Mouse (Mus musculus) forebrain, embryonic 12.5 days (tissue): Measurements from ENCODE around the gene Rad18. TPM values are rescaled to one million over a fixed set of nuclear protein-coding genes. Genes with fewer than 3 reads are reported as not detected.
"Not testable (repeated sequence)": the region's sequence is repeated elsewhere in the genome, so short reads cannot be mapped to it uniquely, and the experiment has no call there.

ENCODE experiments used
- ATAC-seq: fragments of 200-750 bp; cut with Nextera tagmentation; 2 replicates; pipeline ENCODE4 v1.8.0; 2017; ENCODE audit warnings: moderate TSS enrichment; ENCODE audit not compliant: low FRiP score
- H3K27ac ChIP-seq: fragments of 300-500 bp; sonication (generic); 2 replicates; pipeline ENCODE4 v1.5.1; 2016; ENCODE audit warnings: mild to moderate bottlenecking
- H3K27me3 ChIP-seq: fragments of 300-500 bp; sonication (generic); 2 replicates; pipeline ENCODE4 v1.6.1; 2016; ENCODE audit warnings: mild to moderate bottlenecking
- H3K36me3 ChIP-seq: fragments of 300-500 bp; sonication (generic); replicated peaks from 2 replicates; pipeline ENCODE4 v1.6.1; 2016; ENCODE audit warnings: mild to moderate bottlenecking
- H3K4me1 ChIP-seq: fragments of 300-500 bp; sonication (generic); 2 replicates; pipeline ENCODE4 v1.6.1; 2016
- H3K4me2 ChIP-seq: fragments of 300-500 bp; sonication (generic); 2 replicates; pipeline ENCODE4 v1.6.1; 2016; ENCODE audit warnings: mild to moderate bottlenecking, moderate library complexity
- H3K4me3 ChIP-seq: fragments of 300-500 bp; sonication (generic); replicated peaks from 2 replicates; pipeline ENCODE4 v1.5.1; 2016; ENCODE audit warnings: mild to moderate bottlenecking
- H3K9ac ChIP-seq: fragments of 300-500 bp; sonication (generic); 2 replicates; pipeline ENCODE4 v1.6.1; 2016; ENCODE audit warnings: mild to moderate bottlenecking
- H3K9me3 ChIP-seq: fragments of 300-500 bp; sonication (generic); 2 replicates; pipeline ENCODE4 v1.6.1; 2016
- WGBS: fragments of 180-500 bp; shearing (Covaris S2); methylation state at CpG from one replicate; pipeline ENCODE4 v1.1.7; 2016; 5-methylcytosine and 5-hydroxymethylcytosine counted together
- polyA plus RNA-seq: library from polyadenylated mRNA; unstranded; fragments of >200 nt; fragmentation: Nextera tagmentation; extraction: Ambion mirVana; gene quantifications from 2 replicates; pipeline ENCODE4 v1.2.1, GENCODE M21; 2016

Rad18 gene
- polyA plus RNA-seq, 1 experiment from 2014 or later = 47.8 TPM

DNA sequence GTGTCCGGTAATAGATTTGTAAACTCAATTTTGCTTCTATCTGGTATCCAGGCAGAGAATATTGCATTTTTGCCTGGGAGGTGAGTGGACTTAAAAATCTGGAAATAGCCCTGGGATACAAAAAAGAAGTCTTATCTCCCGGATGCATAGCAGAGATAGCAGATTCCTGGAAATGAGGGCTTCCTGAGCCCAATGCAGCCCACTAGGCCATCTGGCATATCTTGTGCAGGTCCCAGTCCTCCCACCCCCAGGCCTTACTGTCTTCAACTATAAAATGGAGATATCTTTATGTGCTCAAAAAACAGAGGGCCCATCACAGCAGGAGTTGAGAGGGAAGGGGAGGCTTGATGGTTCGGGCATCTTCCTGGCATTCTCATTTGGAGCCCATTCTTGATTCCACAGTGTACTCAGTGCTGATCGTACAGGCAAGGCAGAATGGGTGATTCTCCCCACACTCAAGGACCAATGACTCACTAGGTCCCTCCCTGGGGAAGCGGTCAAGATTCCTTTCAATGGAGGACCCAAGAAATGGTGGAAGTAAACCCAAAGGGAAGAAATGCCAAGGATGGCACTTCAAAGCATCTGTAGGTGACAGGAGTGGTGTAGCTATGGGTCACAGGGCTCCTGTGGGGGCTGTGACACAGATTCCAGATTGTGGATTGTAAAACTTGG lies 24.1 kb upstream of the Rad18 start:
- Histone ChIP-seq H3K27me3 (no peaks in the 10 kb centered on the region), H3K9me3 (no peaks in the 10 kb centered on the region), H3K36me3 (peaks cover 50% of the 10 kb centered on the region), H3K4me3 (no peak overlapping the region), H3K4me2 (no peak overlapping the region), H3K27ac (no peak overlapping the region), H3K4me1 (no peaks in the 10 kb centered on the region), H3K9ac (no peak overlapping the region)
- 94% methylated on average over 5 of the region's 5 CpGs for WGBS
- ATAC-seq = no peak

- Histone ChIP-seq H3K9me3 (no peaks in the 10 kb centered on the region), H3K4me2 (no peak overlapping the region), H3K27ac (no peak overlapping the region), H3K36me3 (peaks cover 44% of the 10 kb centered on the region), H3K9ac (no peak overlapping the region), H3K27me3 (no peaks in the 10 kb centered on the region), H3K4me3 (no peak overlapping the region), H3K4me1 (no peaks in the 10 kb centered on the region)
- ATAC-seq = no peak
- WGBS = 89% methylated on average over 1 of the region's 1 CpGs
Measured at GRCm38 (mm10) chr6:112719983-112720382, 23.5 kb upstream of the Rad18 start.

DNA sequence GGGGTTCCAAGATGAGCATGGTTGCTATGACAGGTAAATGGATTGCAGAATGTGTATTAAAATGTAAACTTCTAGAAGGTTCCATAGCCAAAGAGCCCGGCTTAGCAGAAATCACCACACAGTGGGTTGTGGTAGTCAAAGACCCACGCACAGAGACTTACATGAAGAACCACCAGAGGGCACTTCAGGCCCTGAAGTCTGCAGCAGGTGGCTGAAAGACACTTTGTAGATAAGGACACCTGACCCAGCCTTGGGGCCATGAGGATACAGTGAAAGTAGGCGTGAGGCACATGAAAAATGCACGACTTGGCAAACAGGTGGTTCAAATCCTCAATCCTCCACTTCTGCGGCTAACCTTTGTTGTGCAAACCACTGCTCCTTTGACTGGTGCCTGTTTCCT lies 20.7 kb upstream of the Rad18 start:
- Histone ChIP-seq H3K4me3 (no peak overlapping the region), H3K27me3 (no peaks in the 10 kb centered on the region), H3K4me1 (no peaks in the 10 kb centered on the region), H3K27ac (no peak overlapping the region), H3K4me2 (no peak overlapping the region), H3K36me3 (peaks cover 23% of the 10 kb centered on the region), H3K9ac (no peak overlapping the region), H3K9me3 (no peaks in the 10 kb centered on the region)
- WGBS = 63% methylated on average over 5 of the region's 5 CpGs
- ATAC-seq = peak; percentile 48; the same call in 1 of the 2 replicates

- Histone ChIP-seq H3K27me3 (no peaks in the 10 kb centered on the region), H3K36me3 (no peaks in the 10 kb centered on the region), H3K9me3 (no peaks in the 10 kb centered on the region), H3K4me1 (no peaks in the 10 kb centered on the region), H3K27ac (no peak overlapping the region), H3K4me2 (no peak overlapping the region), H3K4me3 (no peak overlapping the region), H3K9ac (no peak overlapping the region)
- 87% methylated on average over 3 of the region's 3 CpGs for WGBS
- no peak for ATAC-seq
Measured at GRCm38 (mm10) chr6:112713951-112714350, 17.5 kb upstream of the Rad18 start.

DNA sequence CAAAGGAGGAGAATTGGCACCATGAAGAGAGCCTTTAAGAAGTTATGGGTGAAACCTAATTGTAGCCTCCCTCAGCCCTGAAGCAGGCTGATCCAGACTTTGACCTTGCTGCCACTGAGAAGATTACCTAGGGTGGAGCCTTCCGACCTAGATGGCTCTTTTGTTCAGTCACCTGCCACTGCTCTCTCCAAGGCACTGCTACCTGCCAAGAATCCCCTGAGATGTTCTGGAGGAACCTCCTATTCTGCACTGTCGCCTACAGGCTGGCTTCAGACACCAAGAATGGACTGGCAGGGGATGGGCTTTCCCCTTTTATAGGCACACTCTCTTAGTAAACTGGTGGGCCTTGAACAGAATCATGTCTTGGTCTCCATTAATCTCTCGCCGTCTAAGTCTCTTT lies 5.8 kb upstream of the Rad18 start:
- not testable (repeated sequence) for H3K9me3 ChIP-seq, H3K36me3 ChIP-seq, H3K9ac ChIP-seq, H3K4me1 ChIP-seq, H3K4me2 ChIP-seq, H3K27ac ChIP-seq, H3K4me3 ChIP-seq, H3K27me3 ChIP-seq, ATAC-seq
- 84% methylated on average over 4 of the region's 4 CpGs for WGBS

DNA sequence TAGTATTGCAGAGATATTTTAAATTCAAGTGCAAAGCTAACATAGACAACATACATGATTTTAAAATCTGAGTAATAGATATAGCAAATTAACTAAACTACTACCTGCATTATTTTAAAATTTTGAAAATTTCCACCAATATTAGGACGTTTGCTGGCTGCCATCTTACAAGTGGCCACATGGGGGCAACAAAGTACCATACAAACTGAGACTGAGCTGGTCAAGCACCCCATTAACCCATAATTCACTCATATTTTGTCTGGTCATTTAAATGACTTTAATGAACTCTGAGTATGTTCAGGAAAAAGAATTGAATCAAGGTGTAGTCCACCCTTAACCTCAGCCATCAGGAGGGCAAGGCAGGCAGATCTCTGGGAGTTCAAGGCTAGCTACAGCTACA lies 3.9 kb upstream of the Rad18 start:
- Histone ChIP-seq H3K9me3 (no peaks in the 10 kb centered on the region), H3K27me3 (0 out of 2 replicates have a peak, but pooled peaks cover 4% of the 10 kb centered on the region), H3K27ac (no peak overlapping the region), H3K4me3 (no peak overlapping the region), H3K4me2 (no peak overlapping the region), H3K4me1 (peaks cover 7% of the 10 kb centered on the region; the same call in 1 of the 2 replicates), H3K36me3 (no peaks in the 10 kb centered on the region), H3K9ac (no peak overlapping the region)
- WGBS = 0% methylated on average over 1 of the region's 1 CpGs
- no peak for ATAC-seq

DNA sequence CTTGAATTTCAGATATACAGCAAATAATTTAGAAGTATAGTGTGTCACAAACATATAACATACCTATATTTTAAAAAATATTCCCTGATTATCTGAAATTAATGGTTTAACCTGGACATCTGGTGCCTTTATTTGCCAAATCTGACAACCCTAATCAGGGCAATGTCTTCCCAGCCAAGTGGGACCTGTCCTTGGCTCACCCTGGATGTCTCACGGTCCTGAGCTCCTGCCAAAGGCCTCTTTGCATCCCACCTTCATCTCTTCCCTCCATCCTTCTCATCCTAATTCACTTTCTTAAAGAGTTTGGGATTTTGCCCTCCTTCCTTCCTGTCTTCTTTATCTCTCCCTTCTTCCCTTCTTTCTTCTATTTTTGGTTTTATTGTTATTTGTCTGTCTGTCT lies 2.6 kb upstream of the Rad18 start:
- no peaks in the 10 kb centered on the region for H3K36me3 ChIP-seq
- 63% methylated on average over 1 of the region's 1 CpGs for WGBS
- H3K27ac ChIP-seq = no peak overlapping the region
- H3K9me3 ChIP-seq = no peaks in the 10 kb centered on the region
- H3K4me3 ChIP-seq = no peak overlapping the region
- H3K4me2 ChIP-seq = no peak overlapping the region
- ATAC-seq = no peak
- H3K4me1 ChIP-seq = peaks cover 11% of the 10 kb centered on the region; the same call in 1 of the 2 replicates
- 0 out of 2 replicates have a peak, but pooled peaks cover 4% of the 10 kb centered on the region for H3K27me3 ChIP-seq
- no peak overlapping the region for H3K9ac ChIP-seq

DNA sequence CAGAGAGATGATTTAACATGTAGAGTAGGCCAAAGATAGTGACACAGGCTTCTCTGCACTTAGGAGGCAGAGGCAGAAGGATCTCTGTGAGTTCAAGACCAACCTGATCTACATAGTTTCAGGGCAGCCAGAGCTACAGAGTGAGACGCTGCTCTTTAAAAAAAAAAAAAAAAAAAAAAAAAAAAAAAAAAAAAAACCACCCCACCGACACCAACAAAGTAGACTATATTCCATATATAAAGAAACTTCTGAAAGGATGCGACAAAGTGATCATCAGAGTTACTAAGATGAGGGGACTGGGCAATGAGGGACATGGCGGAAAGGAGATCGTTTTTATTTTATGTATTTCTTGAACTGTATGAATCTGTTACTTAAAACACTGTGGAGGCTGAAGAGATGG lies 2.0 kb downstream of the Rad18 start:
- no peak for ATAC-seq
- H3K27ac ChIP-seq = no peak overlapping the region
- H3K4me3 ChIP-seq = no peak overlapping the region
- no peak overlapping the region for H3K9ac ChIP-seq
- H3K4me1 ChIP-seq = peaks cover 14% of the 10 kb centered on the region; the same call in 1 of the 2 replicates
- H3K27me3 ChIP-seq = 0 out of 2 replicates have a peak, but pooled peaks cover 4% of the 10 kb centered on the region
- no peaks in the 10 kb centered on the region for H3K9me3 ChIP-seq
- WGBS = 94% methylated on average over 5 of the region's 5 CpGs
- 0 out of 2 replicates have a peak, but pooled peaks cover 12% of the 10 kb centered on the region for H3K36me3 ChIP-seq
- H3K4me2 ChIP-seq = no peak overlapping the region

- H3K9ac ChIP-seq = no peak overlapping the region
- H3K9me3 ChIP-seq = no peaks in the 10 kb centered on the region
- no peak overlapping the region for H3K27ac ChIP-seq
- H3K27me3 ChIP-seq = no peaks in the 10 kb centered on the region
- H3K4me1 ChIP-seq = peaks cover 14% of the 10 kb centered on the region; the same call in 1 of the 2 replicates
- 100% methylated on average over 1 of the region's 1 CpGs for WGBS
- H3K36me3 ChIP-seq = peaks cover 15% of the 10 kb centered on the region
- no peak overlapping the region for H3K4me2 ChIP-seq
- no peak overlapping the region for H3K4me3 ChIP-seq
- no peak for ATAC-seq
Measured at GRCm38 (mm10) chr6:112691523-112691922, 5.0 kb downstream of the Rad18 start.

DNA sequence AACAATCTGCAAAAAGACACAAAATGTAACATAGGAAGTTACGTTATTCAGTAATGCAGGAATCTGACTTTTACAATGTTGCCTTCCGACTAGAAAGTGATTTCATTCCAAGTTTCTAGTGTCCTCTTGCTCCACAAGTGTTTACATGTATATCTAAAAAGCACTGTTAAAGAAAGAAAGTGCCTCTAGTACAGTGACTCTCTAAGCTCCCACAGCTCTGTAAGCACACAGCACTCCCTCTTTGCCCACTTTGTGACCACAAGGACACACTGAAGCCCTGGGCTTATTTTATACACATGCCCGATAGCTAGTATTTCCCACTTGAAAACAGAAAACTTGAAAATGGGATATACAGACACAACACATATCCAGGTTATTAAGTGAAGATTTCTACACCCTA lies 8.5 kb downstream of the Rad18 start:
- Histone ChIP-seq H3K36me3 (peaks cover 15% of the 10 kb centered on the region), H3K27me3 (no peaks in the 10 kb centered on the region)

DNA sequence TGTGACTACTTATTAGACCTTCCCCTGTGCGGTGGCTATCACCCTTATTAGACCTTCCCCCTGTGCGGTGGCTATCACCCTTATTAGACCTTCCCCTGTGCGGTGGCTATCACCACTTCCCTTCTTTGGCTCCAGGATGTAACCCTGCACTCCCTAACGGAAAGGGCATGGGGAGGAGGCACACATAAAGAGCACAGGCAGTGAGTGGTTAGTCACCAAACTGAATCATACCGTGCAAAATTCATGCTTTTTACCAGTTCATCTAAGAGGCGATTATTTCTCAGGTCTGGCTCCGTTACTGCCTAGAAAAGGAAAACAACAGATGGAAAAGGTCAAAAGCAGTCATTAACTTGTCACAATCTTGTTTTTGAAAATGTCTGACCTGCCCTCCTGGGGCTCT lies 10.0 kb downstream of the Rad18 start:
- H3K9ac ChIP-seq = no peak overlapping the region
- no peak for ATAC-seq
- H3K27me3 ChIP-seq = no peaks in the 10 kb centered on the region
- no peaks in the 10 kb centered on the region for H3K9me3 ChIP-seq
- H3K27ac ChIP-seq = no peak overlapping the region
- no peaks in the 10 kb centered on the region for H3K4me1 ChIP-seq
- no peak overlapping the region for H3K4me3 ChIP-seq
- 89% methylated on average over 7 of the region's 7 CpGs for WGBS
- H3K36me3 ChIP-seq = peaks cover 18% of the 10 kb centered on the region
- H3K4me2 ChIP-seq = no peak overlapping the region

More for the DNA sequence above, 8.5 kb downstream of the Rad18 start:
- Histone ChIP-seq H3K4me3 (no peak overlapping the region), H3K9ac (no peak overlapping the region), H3K4me1 (no peaks in the 10 kb centered on the region), H3K9me3 (no peaks in the 10 kb centered on the region), H3K4me2 (no peak overlapping the region), H3K27ac (no peak overlapping the region)
- 96% methylated on average over 3 of the region's 3 CpGs for WGBS
- ATAC-seq = no peak

DNA sequence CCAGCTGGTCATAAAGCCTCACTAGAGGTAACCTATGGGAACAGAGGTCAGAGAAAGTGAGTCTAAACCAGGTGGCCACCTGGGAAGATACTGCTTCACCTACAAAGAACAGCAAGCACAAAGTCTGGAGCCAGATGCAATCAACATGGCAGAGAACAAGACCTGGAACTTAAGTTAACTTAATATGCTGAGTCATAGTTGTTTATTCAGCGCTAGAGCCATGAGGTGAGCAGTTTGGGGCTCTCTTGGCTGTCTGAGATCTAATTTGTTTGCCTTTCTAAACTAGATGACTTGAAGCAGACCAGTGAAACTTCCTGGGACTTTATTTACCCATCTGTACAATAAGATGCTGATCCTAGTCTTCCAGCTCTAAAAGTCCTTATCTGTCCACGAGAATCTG lies 12.4 kb downstream of the Rad18 start:
- H3K4me3 ChIP-seq = no peak overlapping the region
- no peak overlapping the region for H3K4me2 ChIP-seq
- no peaks in the 10 kb centered on the region for H3K4me1 ChIP-seq
- no peaks in the 10 kb centered on the region for H3K27me3 ChIP-seq
- no peak for ATAC-seq
- no peak overlapping the region for H3K9ac ChIP-seq
- no peaks in the 10 kb centered on the region for H3K9me3 ChIP-seq
- peaks cover 28% of the 10 kb centered on the region for H3K36me3 ChIP-seq
- 94% methylated on average over 2 of the region's 2 CpGs for WGBS
- no peak overlapping the region for H3K27ac ChIP-seq

- H3K27ac ChIP-seq = no peak overlapping the region
- H3K9me3 ChIP-seq = no peaks in the 10 kb centered on the region
- H3K4me3 ChIP-seq = no peak overlapping the region
- no peak for ATAC-seq
- no peak overlapping the region for H3K9ac ChIP-seq
- H3K4me1 ChIP-seq = no peaks in the 10 kb centered on the region
- 0 out of 2 replicates have a peak, but pooled peaks cover 5% of the 10 kb centered on the region for H3K36me3 ChIP-seq
- 91% methylated on average over 5 of the region's 5 CpGs for WGBS
- no peak overlapping the region for H3K4me2 ChIP-seq
- H3K27me3 ChIP-seq = no peaks in the 10 kb centered on the region
Measured at GRCm38 (mm10) chr6:112632071-112632470, 64.4 kb downstream of the Rad18 start.
